Mouse (Mus musculus) liver, postnatal 0 days (tissue): ENCODE measurements at regions not wholly inside any gene's neighbourhood (a gene's known extent, or its start where the extent isn't known, plus 50 kb on each side); places are given as distances from the start of the nearest gene placed in this dataset.

Experiments used
- CTCF ChIP-seq: sonication (generic); IDR thresholded peaks from 2 replicates; pipeline ENCODE4 v1.5.1; 2016; ENCODE audit warnings: antibody characterized with exemption, low read depth
- EP300 ChIP-seq: IDR thresholded peaks from 2 replicates; pipeline ENCODE4 v1.6.1; 2016; ENCODE audit warnings: antibody characterized with exemption, low read depth, mild to moderate bottlenecking

GRCm38 (mm10) chr1:43291736-43292135, 95.0 kb upstream of the Fhl2 start:
- TF ChIP-seq CTCF (no peak), EP300 (no peak)
